Mouse (Mus musculus) bone marrow macrophage, adult 2 months (primary cell): ENCODE measurements around the gene Art5.

Experiments
- CTCF ChIP-seq: IDR thresholded peaks from 2 replicates; pipeline ENCODE4 v1.5.1; 2012; ENCODE audit warnings: low read depth, mild to moderate bottlenecking, low read length, moderate library complexity
- POLR2A ChIP-seq: IDR thresholded peaks from 2 replicates; pipeline ENCODE4 v1.6.1; 2012; ENCODE audit warnings: mild to moderate bottlenecking, low read depth, low read length, borderline replicate concordance

GRCm38 (mm10) chr7:102087336-102087735 lies 22.0 kb downstream of the Art5 start:
- TF ChIP-seq POLR2A (no peak), CTCF (no peak)
